Mouse (Mus musculus) layer of hippocampus, adult 9-10 months (tissue): ENCODE measurements around the gene Vmn2r118.

Experiments used
- DNase-seq: peaks from one replicate; pipeline ENCODE4 v3.0.0; 2022; ENCODE audit warnings: low spot score

Gene Vmn2r118

DNA sequence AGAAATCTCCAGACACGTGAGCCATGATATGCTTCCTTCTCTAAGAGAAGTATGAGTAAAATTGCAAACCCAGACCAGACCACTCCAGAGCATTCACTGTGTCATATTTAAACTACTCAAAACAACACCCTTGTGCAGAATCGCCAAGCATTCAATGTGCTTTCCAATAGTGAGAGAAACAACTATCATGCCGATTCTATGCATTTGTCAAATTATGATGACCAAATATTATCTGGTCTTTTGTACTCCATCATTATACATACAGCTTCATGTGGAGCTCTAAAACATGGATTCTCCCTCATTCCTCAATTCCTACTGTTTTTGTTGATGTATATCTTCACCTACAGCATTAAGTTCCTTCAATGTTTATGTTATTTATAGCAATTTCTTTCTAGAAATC is at the start of gene Vmn2r118:
Vmn2r118 (minus strand) TSS at position 101 of the 400 bp plus-strand sequence.
- no peak for DNase-seq

DNA sequence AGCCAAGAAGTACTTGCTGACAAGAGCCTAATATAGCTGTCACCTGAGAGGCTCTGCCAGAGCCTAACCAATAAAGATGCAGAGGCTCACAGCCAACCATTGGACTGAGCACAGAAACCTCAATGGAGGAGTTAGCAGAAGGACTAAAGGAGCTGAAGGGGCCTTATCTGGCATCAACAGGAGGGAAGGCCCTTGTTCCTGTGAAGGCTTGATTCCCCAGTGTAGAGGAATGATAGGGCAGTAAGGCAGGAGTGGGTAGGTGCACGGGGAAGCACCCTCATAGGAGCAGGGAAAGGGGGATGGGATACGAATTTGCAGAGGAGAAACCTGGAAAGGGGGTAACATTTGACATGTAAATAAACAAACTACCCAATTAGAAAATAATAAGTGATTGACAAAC is 36.1 kb upstream of the Vmn2r118 start:
- DNase-seq = no peak

DNA sequence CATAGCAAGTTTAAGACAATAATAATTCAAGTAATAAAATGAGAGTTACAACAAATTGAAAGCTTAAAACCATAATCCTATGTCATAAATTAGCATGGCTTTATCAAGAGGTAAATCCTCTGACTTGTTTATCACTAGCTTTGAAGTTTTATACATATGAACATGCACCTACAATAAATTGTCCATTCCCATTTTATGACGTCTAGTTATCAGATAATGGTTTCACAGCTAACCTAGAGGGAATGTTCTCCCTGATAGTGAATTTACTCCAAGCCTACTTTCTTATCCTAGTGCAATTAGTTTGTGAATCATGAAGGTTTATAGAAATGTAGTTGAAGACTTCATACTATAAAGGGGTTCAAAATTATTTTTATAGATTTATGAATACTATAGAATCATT is 34.2 kb downstream of the Vmn2r118 start:
- DNase-seq = no peak

DNA sequence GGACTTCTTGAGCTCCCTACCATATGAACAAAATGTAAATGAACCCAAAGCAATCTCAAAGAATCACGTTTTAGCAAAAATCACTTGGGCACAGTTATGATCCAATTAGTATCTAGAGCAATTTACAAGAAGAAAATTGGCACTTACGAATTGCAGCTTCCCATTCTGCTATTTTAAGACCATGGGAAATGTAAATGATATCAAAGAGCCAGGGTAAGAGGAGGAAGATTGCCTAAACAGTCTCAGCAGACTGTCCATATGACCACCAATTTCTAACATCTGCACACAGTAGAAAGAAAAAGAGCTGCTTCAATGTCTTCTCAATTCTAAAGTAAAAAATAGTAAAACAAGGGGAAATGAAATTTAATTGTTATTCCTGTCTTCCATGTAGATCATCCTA is 63.2 kb downstream of the Vmn2r118 start:
- no peak for DNase-seq

DNA sequence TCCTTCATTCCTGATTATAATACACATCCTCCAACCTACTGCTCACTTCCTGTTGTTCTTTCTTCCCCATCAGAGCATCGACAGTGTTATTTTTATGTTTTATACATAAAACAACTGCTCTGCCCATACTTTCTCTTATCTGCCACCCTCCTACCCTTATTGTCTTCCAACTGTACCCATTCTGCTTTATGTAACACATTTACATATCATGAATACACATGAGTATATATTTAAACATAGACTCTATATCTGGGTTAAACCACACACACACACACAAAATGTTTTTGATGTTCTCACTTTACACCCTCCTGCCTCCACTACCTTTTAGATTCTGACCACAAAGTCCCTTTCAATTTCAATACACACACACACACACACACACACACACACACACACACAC is 76.5 kb downstream of the Vmn2r118 start:
- no peak for DNase-seq
